Mouse (Mus musculus) thymus, postnatal 25 days (tissue): ENCODE measurements around the gene Aplp2.

Experiments used
- DNase-seq: peaks from one replicate; pipeline ENCODE4 v3.0.0; 2022

The Aplp2 gene

GRCm38 (mm10) chr9:31120533-31120915 lies 91.1 kb downstream of the Aplp2 start:
- DNase-seq, result no peak

- DNase-seq, result no peak
Measured at GRCm38 (mm10) chr9:31119882-31120532, 91.6 kb downstream of the Aplp2 start.

- DNase-seq, result no peak
Measured at GRCm38 (mm10) chr9:31119405-31119804, 92.2 kb downstream of the Aplp2 start.

- no peak for DNase-seq
Measured at GRCm38 (mm10) chr9:31118520-31119298, 92.9 kb downstream of the Aplp2 start.

- no peak for DNase-seq
Measured at GRCm38 (mm10) chr9:31117488-31117887, 94.1 kb downstream of the Aplp2 start.

- DNase-seq, result no peak
Measured at GRCm38 (mm10) chr9:31117088-31117487, 94.5 kb downstream of the Aplp2 start.

GRCm38 (mm10) chr9:31115586-31115985 lies 96.0 kb downstream of the Aplp2 start:
- DNase-seq, result no peak

GRCm38 (mm10) chr9:31108464-31108863 lies 103.2 kb downstream of the Aplp2 start:
- no peak for DNase-seq
